Mouse (Mus musculus): ENCODE measurements around the gene Itm2c.

- no peak for TF ChIP-seq CTCF (IDR thresholded peaks at IDR 0.05; ENCODE audit: control insufficient read depth, insufficient read depth, insufficient replicate concordance, low read depth, low read length)
- no peak for TF ChIP-seq POLR2A (IDR thresholded peaks at IDR 0.05; ENCODE audit: control insufficient read depth, low read depth, low read length)
Observed at GRCm38 (mm10) chr1:85955150-85955549, 61.1 kb downstream of the Itm2c start.

Data from testis, adult 2 months (tissue).